Mouse (Mus musculus) myocyte (in vitro differentiated cells): Measurements from ENCODE around the gene Smpdl3a. TPM values are rescaled to one million over a fixed set of nuclear protein-coding genes. Genes with fewer than 3 reads are reported as not detected.
A peak's percentile ranks its signal among the peaks of the same experiment; 100 is the strongest.

ENCODE experiments used
- H3K27me3 ChIP-seq: one replicate; pipeline ENCODE4 v1.6.1; 2011; ENCODE audit not compliant: control insufficient read depth, insufficient read depth, insufficient read length
- H3K36me3 ChIP-seq: one replicate; pipeline ENCODE4 v1.6.1; 2011; ENCODE audit not compliant: control insufficient read depth, insufficient read depth
- H3K4me2 ChIP-seq: one replicate; pipeline ENCODE4 v1.6.1; 2011; ENCODE audit warnings: low read depth, control low read depth
- H3K4me3 ChIP-seq: one replicate; pipeline ENCODE4 v1.5.1; 2011; ENCODE audit warnings: mild to moderate bottlenecking, control low read depth, moderate library complexity
- H3K79me2 ChIP-seq: one replicate; pipeline ENCODE4 v1.6.1; 2011; ENCODE audit not compliant: control insufficient read depth, insufficient read depth
- H3ac ChIP-seq: one replicate; pipeline ENCODE4 v1.6.1; 2011; ENCODE audit not compliant: control insufficient read depth, insufficient read length
- CEBPB ChIP-seq: IDR thresholded peaks from 2 replicates; pipeline ENCODE4 v1.6.1; 2011; ENCODE audit warnings: mild to moderate bottlenecking, moderate library complexity; ENCODE audit not compliant: poor library complexity, insufficient read depth, severe bottlenecking
- E2F4 ChIP-seq: IDR thresholded peaks from one replicate; pipeline ENCODE4 v1.6.1; 2011; ENCODE audit warnings: mild to moderate bottlenecking, control low read depth, moderate library complexity; ENCODE audit not compliant: insufficient read depth
- MAX ChIP-seq: IDR thresholded peaks from one replicate; pipeline ENCODE4 v1.6.1; 2011; ENCODE audit warnings: low read depth, mild to moderate bottlenecking, control low read depth
- MYOD1 ChIP-seq, 3 experiments: IDR thresholded peaks; one replicate each; pipeline ENCODE4 v1.6.1; 2011; ENCODE audit warnings: control low read depth in 2 of 3, low read depth in 2 of 3, mild to moderate bottlenecking in 2 of 3, moderate library complexity in 1 of 3; ENCODE audit not compliant: insufficient read length in 2 of 3, control insufficient read depth in 1 of 3
- MYOG ChIP-seq, 3 experiments: IDR thresholded peaks; one replicate each; pipeline ENCODE4 v1.6.1; 2011; ENCODE audit warnings: control low read depth in 2 of 3, low read depth in 2 of 3, mild to moderate bottlenecking in 2 of 3; ENCODE audit not compliant: insufficient read length in 2 of 3, control insufficient read depth in 1 of 3, insufficient read depth in 1 of 3
- POLR2A ChIP-seq: IDR thresholded peaks from one replicate; pipeline ENCODE4 v1.6.1; 2011; ENCODE audit warnings: low read depth, mild to moderate bottlenecking, control low read depth, moderate library complexity; ENCODE audit not compliant: insufficient read length
- POLR2AphosphoS2 ChIP-seq: IDR thresholded peaks from one replicate; pipeline ENCODE4 v1.6.1; 2011; ENCODE audit warnings: low read depth, control low read depth; ENCODE audit not compliant: insufficient read length
- REST ChIP-seq: IDR thresholded peaks from one replicate; pipeline ENCODE4 v1.6.1; 2011; ENCODE audit warnings: mild to moderate bottlenecking, control low read depth, moderate library complexity; ENCODE audit not compliant: insufficient read depth, insufficient read length
- SRF ChIP-seq: IDR thresholded peaks from one replicate; pipeline ENCODE4 v1.6.1; 2011; ENCODE audit warnings: low read depth; ENCODE audit not compliant: control insufficient read depth, insufficient read length
- TCF12 ChIP-seq: IDR thresholded peaks from one replicate; pipeline ENCODE4 v1.6.1; 2011; ENCODE audit warnings: mild to moderate bottlenecking, control low read depth; ENCODE audit not compliant: poor library complexity, insufficient read depth, severe bottlenecking
- TCF3 ChIP-seq: IDR thresholded peaks from one replicate; pipeline ENCODE4 v1.6.1; 2011; ENCODE audit warnings: low read depth, control low read depth; ENCODE audit not compliant: insufficient read length
- USF1 ChIP-seq: IDR thresholded peaks from one replicate; pipeline ENCODE4 v1.6.1; 2011; ENCODE audit warnings: low read depth, mild to moderate bottlenecking, control low read depth, moderate library complexity
- polyA plus RNA-seq: library from polyadenylated mRNA; unstranded; fragments of >200 nt; fragmentation: generic; extraction: Trizol; gene quantifications from one replicate; pipeline ENCODE4 v1.2.1, GENCODE M21; 2012; ENCODE audit warnings: missing spikeins

Gene Smpdl3a
- 6.4 TPM for polyA plus RNA-seq

DNA sequence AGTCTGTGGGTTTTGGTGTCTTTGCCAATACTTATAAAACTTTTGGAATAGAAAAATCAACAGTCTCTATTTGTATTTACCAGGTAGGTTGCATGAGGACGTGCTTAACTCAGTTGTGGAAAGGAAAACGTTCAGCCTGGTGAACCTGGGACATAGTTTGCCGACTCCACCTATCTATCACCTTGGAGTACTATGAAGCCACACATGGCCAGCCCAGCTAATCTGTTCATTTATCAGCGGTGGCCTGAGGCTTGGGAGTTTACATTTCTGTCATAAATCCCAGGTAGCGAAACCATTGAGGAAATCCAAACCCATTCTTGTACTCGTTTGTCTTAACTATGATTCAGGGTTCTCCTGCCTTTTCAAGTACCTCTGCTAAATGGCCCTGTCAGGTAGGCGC lies at the start of gene Smpdl3a:
Smpdl3a (plus strand) TSS at position 318 of the 400 bp plus-strand sequence.
- H3K4me3 ChIP-seq, result peak within 1 kb of the TSS; percentile 29
- H3ac ChIP-seq, result no peak within 1 kb of the TSS
- TF ChIP-seq TCF3, result no peak
- TF ChIP-seq MYOG (IDR thresholded peaks at IDR 0.05; ENCODE audit: control insufficient read depth in 1 of 3, insufficient read depth in 1 of 3, insufficient read length in 2 of 3, low read depth in 2 of 3), result no peak
- TF ChIP-seq MAX, result no peak
- no peak for TF ChIP-seq USF1
- no peak for TF ChIP-seq TCF12
- no peak for TF ChIP-seq CEBPB
- no peak for TF ChIP-seq REST
- TF ChIP-seq POLR2AphosphoS2, result no peak
- no peak for TF ChIP-seq POLR2A
- TF ChIP-seq E2F4, result no peak
- no peak for TF ChIP-seq SRF
- no peak for TF ChIP-seq MYOD1 (IDR thresholded peaks at IDR 0.05; ENCODE audit: control insufficient read depth in 1 of 3, insufficient read length in 2 of 3, low read depth in 2 of 3)
- no peaks in the 10 kb centered on the region for H3K27me3 ChIP-seq
- H3K36me3 ChIP-seq, result no peaks in the 10 kb centered on the region
- H3K4me2 ChIP-seq, result peak within 1 kb of the TSS; percentile 72
- no peaks in the 10 kb centered on the region for H3K79me2 ChIP-seq

GRCm38 (mm10) chr10:57745452-57745851 lies 48.7 kb upstream of the Smpdl3a start:
- no peaks in the 10 kb centered on the region for H3K36me3 ChIP-seq
- no peak overlapping the region for H3K4me3 ChIP-seq
- H3K79me2 ChIP-seq, result no peaks in the 10 kb centered on the region
- no peak overlapping the region for H3ac ChIP-seq
- H3K27me3 ChIP-seq, result no peaks in the 10 kb centered on the region
- no peak for TF ChIP-seq POLR2A
- TF ChIP-seq MYOD1 (IDR thresholded peaks at IDR 0.05; ENCODE audit: control insufficient read depth in 1 of 3, insufficient read length in 2 of 3, low read depth in 2 of 3), result no peak
- no peak for TF ChIP-seq TCF12
- TF ChIP-seq TCF3, result no peak
- TF ChIP-seq CEBPB, result no peak
- TF ChIP-seq MYOG (IDR thresholded peaks at IDR 0.05; ENCODE audit: control insufficient read depth in 1 of 3, insufficient read depth in 1 of 3, insufficient read length in 2 of 3, low read depth in 2 of 3), result no peak
- no peak for TF ChIP-seq REST
- no peak for TF ChIP-seq SRF
- TF ChIP-seq E2F4, result no peak
- no peak overlapping the region for H3K4me2 ChIP-seq

- no peaks in the 10 kb centered on the region for H3K36me3 ChIP-seq
- no peak for TF ChIP-seq POLR2A
- no peak for TF ChIP-seq USF1
- no peak for TF ChIP-seq TCF12
- TF ChIP-seq MYOG (IDR thresholded peaks at IDR 0.05; ENCODE audit: control insufficient read depth in 1 of 3, insufficient read depth in 1 of 3, insufficient read length in 2 of 3, low read depth in 2 of 3), result no peak
- no peak for TF ChIP-seq SRF
- TF ChIP-seq E2F4, result no peak
- no peak for TF ChIP-seq CEBPB
- no peak for TF ChIP-seq TCF3
- TF ChIP-seq REST, result no peak
- no peak for TF ChIP-seq MAX
- no peak for TF ChIP-seq POLR2AphosphoS2
- no peak for TF ChIP-seq MYOD1 (IDR thresholded peaks at IDR 0.05; ENCODE audit: control insufficient read depth in 1 of 3, insufficient read length in 2 of 3, low read depth in 2 of 3)
- H3ac ChIP-seq, result no peak overlapping the region
- H3K79me2 ChIP-seq, result no peaks in the 10 kb centered on the region
- no peak overlapping the region for H3K4me2 ChIP-seq
- H3K27me3 ChIP-seq, result no peaks in the 10 kb centered on the region
- no peak overlapping the region for H3K4me3 ChIP-seq
These were observed 47.0 kb upstream of the Smpdl3a start for GRCm38 (mm10) chr10:57747127-57747526.

DNA sequence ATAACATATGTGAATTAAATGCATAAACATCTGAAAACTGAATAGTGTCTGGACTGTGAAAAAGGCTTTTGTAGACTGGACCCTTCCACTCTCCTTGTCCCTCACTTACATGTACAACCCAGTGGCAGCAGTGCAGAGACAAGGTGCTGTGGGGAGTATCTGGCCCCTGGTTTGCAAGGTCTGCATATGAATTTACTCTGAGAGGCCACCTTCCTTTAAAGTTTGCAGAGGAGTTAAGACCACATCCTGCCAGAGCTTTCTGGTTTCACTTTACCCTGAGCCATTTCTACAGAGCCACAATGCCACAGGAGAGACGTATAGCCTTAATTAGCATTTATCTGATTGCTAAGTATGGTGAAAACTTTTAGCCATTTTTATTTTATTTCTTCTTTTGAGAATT lies 40.8 kb upstream of the Smpdl3a start:
- Histone ChIP-seq H3K79me2 (no peaks in the 10 kb centered on the region), H3K36me3 (no peaks in the 10 kb centered on the region), H3K4me3 (no peak overlapping the region), H3K27me3 (no peaks in the 10 kb centered on the region), H3ac (no peak overlapping the region), H3K4me2 (no peak overlapping the region)
- TF ChIP-seq POLR2A (no peak), USF1 (no peak), CEBPB (no peak), POLR2AphosphoS2 (no peak), MAX (no peak), E2F4 (no peak), MYOG (IDR thresholded peaks at IDR 0.05; ENCODE audit: control insufficient read depth in 1 of 3, insufficient read depth in 1 of 3, insufficient read length in 2 of 3, low read depth in 2 of 3) (no peak)

DNA sequence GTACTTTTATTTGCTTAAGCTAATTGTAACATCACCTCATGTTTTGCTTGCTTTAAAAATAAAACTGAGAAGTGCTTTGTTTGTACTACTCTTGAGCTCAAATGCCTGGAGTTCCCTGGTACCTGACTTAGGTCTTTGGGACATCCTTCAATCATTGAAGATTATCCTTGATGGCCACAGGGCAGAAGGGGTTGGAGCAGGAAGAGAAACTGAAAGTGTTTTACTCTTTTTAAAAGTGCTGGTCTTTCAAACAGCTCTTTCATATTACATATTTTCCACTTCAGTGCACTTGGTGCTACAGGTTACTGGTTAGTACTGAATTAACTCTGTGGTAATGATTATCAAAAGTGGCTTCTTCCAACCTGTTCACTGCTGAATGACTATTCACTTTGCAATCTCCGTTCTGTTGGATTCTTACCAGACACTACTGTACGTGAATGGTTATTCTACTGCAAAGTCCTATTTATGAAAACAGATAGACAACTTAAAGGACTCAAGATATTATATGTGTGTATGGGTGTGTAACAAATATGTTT lies 38.9 kb upstream of the Smpdl3a start:
- H3K27me3 ChIP-seq, result no peaks in the 10 kb centered on the region
- H3K4me2 ChIP-seq, result no peak overlapping the region
- no peak overlapping the region for H3K4me3 ChIP-seq
- H3ac ChIP-seq, result no peak overlapping the region
- H3K36me3 ChIP-seq, result no peaks in the 10 kb centered on the region
- H3K79me2 ChIP-seq, result no peaks in the 10 kb centered on the region
- no peak for TF ChIP-seq SRF
- no peak for TF ChIP-seq MAX
- no peak for TF ChIP-seq E2F4
- TF ChIP-seq POLR2AphosphoS2, result no peak
- no peak for TF ChIP-seq MYOG (IDR thresholded peaks at IDR 0.05; ENCODE audit: control insufficient read depth in 1 of 3, insufficient read depth in 1 of 3, insufficient read length in 2 of 3, low read depth in 2 of 3)
- no peak for TF ChIP-seq REST
- TF ChIP-seq CEBPB, result no peak
- no peak for TF ChIP-seq POLR2A
- TF ChIP-seq TCF12, result no peak
- TF ChIP-seq USF1, result no peak
- TF ChIP-seq MYOD1 (IDR thresholded peaks at IDR 0.05; ENCODE audit: control insufficient read depth in 1 of 3, insufficient read length in 2 of 3, low read depth in 2 of 3), result no peak
- TF ChIP-seq TCF3, result no peak
